11 mouse cellular contexts compared by ENCODE assay signal in genomic region chrX:119927852-119928251, GRCm38 (mm10). TPM values are rescaled to one million over a fixed set of nuclear protein-coding genes. Genes with fewer than 3 reads are reported as not detected.
DNase-seq lines count a peak whose midpoint lies in the region; ATAC-seq and TF ChIP-seq lines count a peak whose summit lies in the region.
"Had no signal": no experiment of that assay in that cellular context is flagged by ENCODE, and none has a peak within 500 bp of the region (broad histone marks: within the 10 kb centered on the region; RNA-seq: fewer than 3 reads in every experiment).

No protein-coding gene starts in this region.

- TF ChIP-seq CTCF in layer of hippocampus, adult 2 months (conservative IDR thresholded peaks at IDR 0.05) = no peak
- no peak for TF ChIP-seq CTCF in hindbrain, postnatal 0 days (IDR thresholded peaks at IDR 0.05; ENCODE audit: low read depth)

- no peaks in the 10 kb centered on the region for H3K4me1 ChIP-seq in forebrain, embryonic 14.5 days (ENCODE audit: control insufficient read depth, insufficient read depth, low read length)
- no peaks in the 10 kb centered on the region for H3K4me1 ChIP-seq in hindbrain, postnatal 0 days (ENCODE audit: insufficient read depth, low read length)
- H3K4me1 ChIP-seq in neural tube, embryonic 15.5 days = peaks cover 4% of the 10 kb centered on the region; the same call in 1 of the 2 replicates
- H3K4me1 ChIP-seq: megakaryocyte, embryonic 14.5 days had no signal

- WGBS in forebrain, embryonic 14.5 days = 73% methylated on average over 5 of the region's 5 CpGs
- 62% methylated on average over 5 of the region's 5 CpGs for WGBS in hindbrain, postnatal 0 days
- 66% methylated on average over 5 of the region's 5 CpGs for WGBS in neural tube, embryonic 15.5 days

- no peak for DNase-seq in layer of hippocampus, adult 2 months (ENCODE audit: low spot score in 2 of 2)
- no peak for DNase-seq in layer of hippocampus, adult 9-11 months
- DNase-seq in forebrain, embryonic 14.5 days (ENCODE audit: low spot score) = no peak
- no peak for DNase-seq in hindbrain, postnatal 0 days (ENCODE audit: low spot score)
- no peak for DNase-seq in spleen, postnatal 4 days (ENCODE audit: low spot score in 2 of 2)
- no peak for DNase-seq in gastrocnemius, adult 18-20 months (ENCODE audit: low spot score)
- DNase-seq: gastrocnemius, postnatal 10 days; heart, postnatal 36 days; liver had no signal

- H3K27me3 ChIP-seq in forebrain, embryonic 14.5 days (replicated peaks; ENCODE audit: control insufficient read depth, insufficient read depth, low read length) = no peaks in the 10 kb centered on the region
- no peaks in the 10 kb centered on the region for H3K27me3 ChIP-seq in hindbrain, postnatal 0 days (ENCODE audit: insufficient read depth, low read length)
- H3K27me3 ChIP-seq in neural tube, embryonic 15.5 days (replicated peaks) = no peaks in the 10 kb centered on the region

- no peak for ATAC-seq in forebrain, embryonic 14.5 days
- no peak for ATAC-seq in hindbrain, postnatal 0 days
- ATAC-seq in neural tube, embryonic 15.5 days (ENCODE audit: low FRiP score) = 0 out of 2 replicates have a peak, but pooled peaks have one; percentile 42

- peak overlapping the region; percentile 92 for H3K27ac ChIP-seq in layer of hippocampus, adult 2 months
- H3K27ac ChIP-seq in forebrain, embryonic 14.5 days (ENCODE audit: low read depth, low read length) = 0 out of 2 replicates have a peak overlapping the region, but pooled peaks have one; percentile 86
- H3K27ac ChIP-seq in hindbrain, postnatal 0 days = peak overlapping the region; percentile 89; the same call in 1 of the 2 replicates
- H3K27ac ChIP-seq in neural tube, embryonic 15.5 days (replicated peaks) = peak overlapping the region; percentile 88

- H3K4me2 ChIP-seq in forebrain, embryonic 14.5 days (ENCODE audit: low read length) = peak overlapping the region; percentile 42
- H3K4me2 ChIP-seq in hindbrain, postnatal 0 days (ENCODE audit: low read depth, low read length) = peak overlapping the region; percentile 51
- peak overlapping the region; percentile 52 for H3K4me2 ChIP-seq in neural tube, embryonic 15.5 days

- H3K36me3 ChIP-seq in forebrain, embryonic 14.5 days (ENCODE audit: control insufficient read depth, insufficient read depth, low read length) = no peaks in the 10 kb centered on the region
- no peaks in the 10 kb centered on the region for H3K36me3 ChIP-seq in hindbrain, postnatal 0 days (ENCODE audit: insufficient read depth, low read length)
- H3K36me3 ChIP-seq in neural tube, embryonic 15.5 days = no peaks in the 10 kb centered on the region

- no peaks in the 10 kb centered on the region for H3K9me3 ChIP-seq in forebrain, embryonic 14.5 days (replicated peaks; ENCODE audit: control insufficient read depth, low read length)
- no peaks in the 10 kb centered on the region for H3K9me3 ChIP-seq in hindbrain, postnatal 0 days (ENCODE audit: low read length)
- H3K9me3 ChIP-seq in neural tube, embryonic 15.5 days (replicated peaks) = no peaks in the 10 kb centered on the region
- H3K9me3 ChIP-seq: megakaryocyte, embryonic 14.5 days had no signal

- H3K9ac ChIP-seq in forebrain, embryonic 14.5 days (ENCODE audit: low read length) = no peak overlapping the region
- no peak overlapping the region for H3K9ac ChIP-seq in hindbrain, postnatal 0 days (replicated peaks; ENCODE audit: low read length)
- H3K9ac ChIP-seq in neural tube, embryonic 15.5 days (replicated peaks) = no peak overlapping the region

- H3K4me3 ChIP-seq in layer of hippocampus, adult 2 months = peak overlapping the region; percentile 61
- H3K4me3 ChIP-seq in forebrain, embryonic 14.5 days (ENCODE audit: low read depth, low read length) = 0 out of 2 replicates have a peak overlapping the region, but pooled peaks have one; percentile 36
- H3K4me3 ChIP-seq in hindbrain, postnatal 0 days (ENCODE audit: low read length) = peak overlapping the region; percentile 39; the same call in 1 of the 2 replicates
- peak overlapping the region; percentile 44; the same call in 1 of the 2 replicates for H3K4me3 ChIP-seq in neural tube, embryonic 15.5 days (replicated peaks)

RNA-seq across cellular contexts. Expression of gene Pabpc5, which starts 0.9 kb away (rescaled TPM):
- 1 to 10 TPM; 5.2 to 5.6 TPM for total RNA-seq in layer of hippocampus, adult 2 months (2021)
- 0.97 and 1.6 TPM in 2 replicates for polyA plus RNA-seq in forebrain, embryonic 14.5 days (2014; fragmentation: Nextera tagmentation; extraction: Ambion mirVana)
- 5.8 TPM in 2 replicates for total RNA-seq in hindbrain, postnatal 0 days (2014; rRNA removed)
- 1.1 and 1.3 TPM in 2 replicates for polyA plus RNA-seq in hindbrain, postnatal 0 days (2015; fragmentation: Nextera tagmentation; extraction: Ambion mirVana)
- 1.5 TPM in 2 replicates for polyA plus RNA-seq in neural tube, embryonic 15.5 days (2015; fragmentation: Nextera tagmentation; extraction: Ambion mirVana)
- total RNA-seq in gastrocnemius, adult 18-20 months (2021) = not detected
